Mouse (Mus musculus): ENCODE data around the gene Setd2. TPM values are rescaled to one million over a fixed set of nuclear protein-coding genes. Genes with fewer than 3 reads are reported as not detected.
A peak's percentile ranks its signal among the peaks of the same experiment; 100 is the strongest.

Setd2 gene
- polyA plus RNA-seq, 1 experiment from 2014 or later: 75.1 TPM

- H3K27me3 ChIP-seq: no peaks in the 10 kb centered on the region
- ChIA-PET POLR2A (interaction anchor here (0.9 kb wide), 1 partner anchor 12 kb away, joined by 4 read pairs; no protein-coding TSS in a partner anchor), CTCF (interaction anchor here (1.0 to 2.3 kb wide), 5 partner anchors 20 to 56 kb away, joined by 3 to 9 read pairs (median 4); no protein-coding TSS in a partner anchor)
- TF ChIP-seq CTCF (IDR thresholded peaks at IDR 0.05): no peak
- in situ Hi-C loops (cut with MboI; ENCODE audit: low pct_unique_long_range_greater_than_20kb): loop anchor here (5.0 kb wide), 1 partner anchor 39 kb away; no protein-coding TSS in a partner anchor
- ATAC-seq (no peak), DNase-seq (ENCODE audit: low read depth, low spot score) (no peak)
Observed at GRCm38 (mm10) chr9:110652963-110653654, 120.7 kb downstream of the Setd2 start.

- CTCF ChIA-PET: interaction anchor here (0.8 to 2.3 kb wide), 6 partner anchors 18 to 56 kb away, joined by 3 to 9 read pairs (median 4); no protein-coding TSS in a partner anchor
- no peaks in the 10 kb centered on the region for H3K27me3 ChIP-seq
- POLR2A ChIA-PET: interaction anchor here (0.9 to 1.4 kb wide), 2 partner anchors 13 to 31 kb away, joined by 4 to 6 read pairs; no protein-coding TSS in a partner anchor
- ATAC-seq: peak; percentile 92
- no peak for DNase-seq (ENCODE audit: low read depth, low spot score)
- in situ Hi-C loops (cut with MboI; ENCODE audit: low pct_unique_long_range_greater_than_20kb): loop anchor here (5.0 kb wide), 1 partner anchor 38 kb away; no protein-coding TSS in a partner anchor
- TF ChIP-seq CTCF (IDR thresholded peaks at IDR 0.05): no peak
Observed at GRCm38 (mm10) chr9:110653655-110654461, 121.5 kb downstream of the Setd2 start, which contains the start of gene Nbeal2. Nbeal2 (minus strand) TSS chr9:110654161.

- in situ Hi-C loops (cut with MboI; ENCODE audit: low pct_unique_long_range_greater_than_20kb): loop anchor here (5.0 kb wide), 1 partner anchor 37 kb away; no protein-coding TSS in a partner anchor
- TF ChIP-seq CTCF (IDR thresholded peaks at IDR 0.05): no peak
- no peaks in the 10 kb centered on the region for H3K27me3 ChIP-seq
Observed at GRCm38 (mm10) chr9:110654726-110655650, 122.6 kb downstream of the Setd2 start.

GRCm38 (mm10) chr9:110655651-110656007, 123.2 kb downstream of the Setd2 start:
- CTCF ChIA-PET: interaction anchor here (1.0 kb wide), 1 partner anchor 15 kb away, joined by 3 read pairs; no protein-coding TSS in a partner anchor
- ATAC-seq: no peak
- no peak for DNase-seq (ENCODE audit: low read depth, low spot score)
- TF ChIP-seq CTCF (IDR thresholded peaks at IDR 0.05): no peak
- POLR2A ChIA-PET: no interaction called here
- in situ Hi-C loops (cut with MboI; ENCODE audit: low pct_unique_long_range_greater_than_20kb): no loop called here
- H3K27me3 ChIP-seq: no peaks in the 10 kb centered on the region

More at GRCm38 (mm10) chr9:110654726-110655650, 122.6 kb downstream of the Setd2 start:
- no peak for DNase-seq (ENCODE audit: low read depth, low spot score)
- no peak for ATAC-seq
- CTCF ChIA-PET: interaction anchor here (0.8 to 1.8 kb wide), 3 partner anchors 16 to 33 kb away, joined by 3 to 5 read pairs (median 4); no protein-coding TSS in a partner anchor
- POLR2A ChIA-PET: interaction anchor here (1.4 kb wide), 1 partner anchor 30 kb away, joined by 6 read pairs; no protein-coding TSS in a partner anchor

- ATAC-seq: peak; percentile 79
- DNase-seq (ENCODE audit: low read depth, low spot score): peak; percentile 71
- no peaks in the 10 kb centered on the region for H3K27me3 ChIP-seq
- no peak for TF ChIP-seq CTCF (IDR thresholded peaks at IDR 0.05)
- ChIA-PET CTCF (no interaction called here), POLR2A (interaction anchor here (0.7 to 0.8 kb wide), 3 partner anchors 24 to 38 kb away, joined by 3 to 6 read pairs (median 4); no protein-coding TSS in a partner anchor)
- in situ Hi-C loops (cut with MboI; ENCODE audit: low pct_unique_long_range_greater_than_20kb): no loop called here
Observed at GRCm38 (mm10) chr9:110656249-110657221, 124.1 kb downstream of the Setd2 start, which contains the start of gene Ccdc12. Ccdc12 (plus strand) TSS chr9:110656503.

- CTCF ChIA-PET: interaction anchor here (0.6 to 1.3 kb wide), 3 partner anchors 9 to 11 kb away, joined by 3 to 4 read pairs (median 3); no protein-coding TSS in a partner anchor
- in situ Hi-C loops (cut with MboI; ENCODE audit: low pct_unique_long_range_greater_than_20kb): no loop called here
- ATAC-seq: no peak
- DNase-seq (ENCODE audit: low read depth, low spot score): no peak
- TF ChIP-seq CTCF (IDR thresholded peaks at IDR 0.05): no peak
- POLR2A ChIA-PET: interaction anchor here (0.7 to 0.8 kb wide), 3 partner anchors 23 to 37 kb away, joined by 3 to 6 read pairs (median 4); no protein-coding TSS in a partner anchor
- H3K27me3 ChIP-seq: no peaks in the 10 kb centered on the region
Observed at GRCm38 (mm10) chr9:110657474-110658078, 125.2 kb downstream of the Setd2 start.

GRCm38 (mm10) chr9:110659521-110659920, 127.1 kb downstream of the Setd2 start:
- H3K27me3 ChIP-seq: no peaks in the 10 kb centered on the region
- CTCF ChIA-PET: no interaction called here
- POLR2A ChIA-PET: no interaction called here
- DNase-seq (ENCODE audit: low read depth, low spot score) (no peak), ATAC-seq (no peak)
- no peak for TF ChIP-seq CTCF (IDR thresholded peaks at IDR 0.05)
- in situ Hi-C loops (cut with MboI; ENCODE audit: low pct_unique_long_range_greater_than_20kb): no loop called here

GRCm38 (mm10) chr9:110660208-110660607, 127.8 kb downstream of the Setd2 start:
- DNase-seq (ENCODE audit: low read depth, low spot score): no peak
- no peak for ATAC-seq
- in situ Hi-C loops (cut with MboI; ENCODE audit: low pct_unique_long_range_greater_than_20kb): no loop called here
- ChIA-PET CTCF (no interaction called here), POLR2A (no interaction called here)
- H3K27me3 ChIP-seq: no peaks in the 10 kb centered on the region
- TF ChIP-seq CTCF (IDR thresholded peaks at IDR 0.05): no peak
